Mouse (Mus musculus): Measurements from ENCODE around the gene Cdkn2aip.

DNA sequence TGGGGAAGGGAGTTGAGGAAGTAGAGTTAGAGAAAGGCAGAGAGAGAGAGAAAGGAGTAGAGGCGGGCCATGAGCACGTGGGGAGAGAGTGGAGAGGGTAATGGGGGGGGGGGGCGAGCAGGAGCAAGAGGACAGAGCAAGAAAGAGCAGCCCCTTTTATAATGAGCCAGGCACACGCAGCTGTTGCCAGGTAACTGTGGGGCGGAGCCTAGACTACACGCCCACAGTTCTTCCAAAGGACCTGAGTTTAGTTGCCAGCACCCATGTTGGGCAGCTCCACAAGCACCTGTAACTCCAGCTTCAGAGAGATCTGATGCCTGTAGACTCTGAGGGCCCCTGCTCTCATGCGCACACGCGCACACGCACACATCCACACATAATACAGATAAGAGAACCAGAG is 21.9 kb downstream of the Cdkn2aip start:
- TF ChIP-seq CTCF (IDR thresholded peaks at IDR 0.05; ENCODE audit: borderline replicate concordance, insufficient read depth, low read depth, low read length): no peak
- TF ChIP-seq POLR2A (IDR thresholded peaks at IDR 0.05; ENCODE audit: borderline replicate concordance, insufficient read depth, low read length): no peak
